Mouse (Mus musculus): ENCODE results near the gene Ddias. TPM values are rescaled to one million over a fixed set of nuclear protein-coding genes. Genes with fewer than 3 reads are reported as not detected.

The Ddias gene
- polyA plus RNA-seq, 1 experiment from 2014 or later, result 10.0 TPM

- Histone ChIP-seq H3K9me3 (replicated peaks; ENCODE audit: control insufficient read depth, low read length) (no peaks in the 10 kb centered on the region), H3K27ac (ENCODE audit: low read length) (peak overlapping the region; percentile 99), H3K9ac (ENCODE audit: low read depth, low read length) (peak overlapping the region; percentile 91), H3K4me1 (ENCODE audit: control insufficient read depth, low read depth, low read length) (peaks cover 28% of the 10 kb centered on the region), H3K27me3 (ENCODE audit: control insufficient read depth, insufficient read depth, low read depth, low read length) (no peaks in the 10 kb centered on the region), H3K4me2 (ENCODE audit: low read depth, low read length) (peak overlapping the region; percentile 95), H3K4me3 (ENCODE audit: low read depth, low read length) (peak overlapping the region; percentile 82), H3K36me3 (ENCODE audit: control insufficient read depth, insufficient read depth) (no peaks in the 10 kb centered on the region)
- peak; percentile 91 for ATAC-seq (ENCODE audit: low read depth)
- WGBS (ENCODE audit: insufficient replicate concordance), result 0% methylated on average over 29 of the region's 29 CpGs
These were observed 838 bp upstream of the Ddias start for GRCm38 (mm10) chr7:92874761-92875408.

GRCm38 (mm10) chr7:92871596-92871995 lies 2.5 kb downstream of the Ddias start:
- Histone ChIP-seq H3K9ac (ENCODE audit: low read depth, low read length) (no peak overlapping the region), H3K27ac (ENCODE audit: low read length) (no peak overlapping the region), H3K27me3 (ENCODE audit: control insufficient read depth, insufficient read depth, low read depth, low read length) (no peaks in the 10 kb centered on the region), H3K9me3 (replicated peaks; ENCODE audit: control insufficient read depth, low read length) (no peaks in the 10 kb centered on the region), H3K4me3 (ENCODE audit: low read depth, low read length) (no peak overlapping the region), H3K4me1 (ENCODE audit: control insufficient read depth, low read depth, low read length) (peaks cover 10% of the 10 kb centered on the region), H3K4me2 (ENCODE audit: low read depth, low read length) (no peak overlapping the region), H3K36me3 (ENCODE audit: control insufficient read depth, insufficient read depth) (no peaks in the 10 kb centered on the region)
- ATAC-seq (ENCODE audit: low read depth), result no peak
- WGBS (ENCODE audit: insufficient replicate concordance), result 57% methylated on average over 4 of the region's 4 CpGs

DNA sequence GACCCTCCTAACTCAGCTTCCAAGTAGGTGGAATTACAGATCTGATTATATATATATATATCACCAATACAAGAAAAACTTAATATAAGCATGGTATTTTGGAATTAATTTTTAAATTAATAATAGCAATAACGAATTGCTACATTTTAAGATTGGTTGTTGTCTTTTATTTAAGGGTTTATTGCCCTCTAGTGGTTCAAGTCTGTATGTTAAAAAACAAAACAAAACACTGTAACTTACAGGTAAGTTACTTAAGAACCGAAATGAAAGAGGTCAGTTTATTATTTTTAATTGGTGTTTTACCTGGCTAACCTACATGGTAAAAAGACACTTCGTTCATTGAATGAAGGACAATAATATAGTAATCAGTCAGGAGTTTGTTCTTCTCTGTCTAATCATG lies 3.9 kb downstream of the Ddias start:
- H3K9me3 ChIP-seq (replicated peaks; ENCODE audit: control insufficient read depth, low read length), result no peaks in the 10 kb centered on the region
- H3K36me3 ChIP-seq (ENCODE audit: control insufficient read depth, insufficient read depth), result peaks cover 2% of the 10 kb centered on the region; the same call in 1 of the 2 replicates
- WGBS (ENCODE audit: insufficient replicate concordance), result 66% methylated on average over 3 of the region's 3 CpGs
- no peak for ATAC-seq (ENCODE audit: low read depth)
- no peak overlapping the region for H3K9ac ChIP-seq (ENCODE audit: low read depth, low read length)
- no peak overlapping the region for H3K4me3 ChIP-seq (ENCODE audit: low read depth, low read length)
- peaks cover 6% of the 10 kb centered on the region for H3K4me1 ChIP-seq (ENCODE audit: control insufficient read depth, low read depth, low read length)
- H3K27me3 ChIP-seq (ENCODE audit: control insufficient read depth, insufficient read depth, low read depth, low read length), result no peaks in the 10 kb centered on the region
- no peak overlapping the region for H3K27ac ChIP-seq (ENCODE audit: low read length)
- no peak overlapping the region for H3K4me2 ChIP-seq (ENCODE audit: low read depth, low read length)

DNA sequence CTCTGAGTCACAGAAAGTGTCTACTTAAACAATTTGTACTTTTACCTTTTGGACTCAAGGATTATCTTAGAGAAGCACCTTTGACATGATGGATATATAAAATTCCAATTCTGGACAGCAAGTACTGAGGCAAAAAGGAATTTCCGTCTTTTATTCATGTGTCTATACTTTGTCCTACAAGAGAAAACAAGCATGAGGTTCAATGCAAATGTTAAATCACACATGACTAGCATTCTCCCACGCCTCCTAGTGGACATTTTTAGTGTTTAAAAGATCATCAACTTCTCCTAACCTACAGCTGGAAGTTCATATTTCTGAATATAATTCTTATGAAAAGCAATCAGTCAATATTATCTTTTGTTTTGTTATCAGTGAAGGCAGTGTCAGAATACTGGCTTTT lies 7.5 kb downstream of the Ddias start:
- no peaks in the 10 kb centered on the region for H3K27me3 ChIP-seq (ENCODE audit: control insufficient read depth, insufficient read depth, low read depth, low read length)
- H3K4me3 ChIP-seq (ENCODE audit: low read depth, low read length), result no peak overlapping the region
- peaks cover 5% of the 10 kb centered on the region; the same call in 1 of the 2 replicates for H3K36me3 ChIP-seq (ENCODE audit: control insufficient read depth, insufficient read depth)
- no peak overlapping the region for H3K27ac ChIP-seq (ENCODE audit: low read length)
- ATAC-seq (ENCODE audit: low read depth), result no peak
- H3K4me1 ChIP-seq (ENCODE audit: control insufficient read depth, low read depth, low read length), result no peaks in the 10 kb centered on the region
- WGBS (ENCODE audit: insufficient replicate concordance), result 30% methylated on average over 2 of the region's 2 CpGs
- H3K9me3 ChIP-seq (replicated peaks; ENCODE audit: control insufficient read depth, low read length), result no peaks in the 10 kb centered on the region
- H3K9ac ChIP-seq (ENCODE audit: low read depth, low read length), result no peak overlapping the region
- H3K4me2 ChIP-seq (ENCODE audit: low read depth, low read length), result no peak overlapping the region

DNA sequence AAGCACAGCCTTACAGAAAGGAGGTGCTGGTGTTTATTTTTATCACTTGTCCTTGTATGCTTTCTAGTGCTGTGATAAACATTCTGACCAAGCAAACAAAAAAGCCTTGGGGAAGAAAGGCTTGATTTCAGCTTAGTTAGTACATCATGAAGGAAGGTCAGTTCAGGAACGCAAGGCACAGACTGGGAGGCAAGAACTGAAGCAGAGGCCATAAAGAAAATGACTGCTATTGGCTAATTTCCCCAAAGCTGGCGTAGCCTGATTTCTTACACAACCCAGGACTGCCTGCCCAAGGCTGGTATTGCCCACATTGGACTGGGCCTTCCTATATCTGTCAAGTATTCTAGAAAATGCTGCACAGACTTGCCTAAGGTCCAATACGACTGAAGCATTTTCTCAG lies 25.8 kb downstream of the Ddias start:
- Histone ChIP-seq H3K9ac (ENCODE audit: low read depth, low read length) (no peak overlapping the region), H3K36me3 (ENCODE audit: control insufficient read depth, insufficient read depth) (no peaks in the 10 kb centered on the region), H3K27ac (ENCODE audit: low read length) (no peak overlapping the region), H3K9me3 (replicated peaks; ENCODE audit: control insufficient read depth, low read length) (no peaks in the 10 kb centered on the region), H3K27me3 (ENCODE audit: control insufficient read depth, insufficient read depth, low read depth, low read length) (no peaks in the 10 kb centered on the region), H3K4me3 (ENCODE audit: low read depth, low read length) (no peak overlapping the region), H3K4me2 (ENCODE audit: low read depth, low read length) (no peak overlapping the region), H3K4me1 (ENCODE audit: control insufficient read depth, low read depth, low read length) (no peaks in the 10 kb centered on the region)
- 69% methylated on average over 3 of the region's 3 CpGs for WGBS (ENCODE audit: insufficient replicate concordance)
- no peak for ATAC-seq (ENCODE audit: low read depth)

GRCm38 (mm10) chr7:92842254-92842653 lies 31.8 kb downstream of the Ddias start:
- Histone ChIP-seq H3K36me3 (ENCODE audit: control insufficient read depth, insufficient read depth) (no peaks in the 10 kb centered on the region), H3K9me3 (replicated peaks; ENCODE audit: control insufficient read depth, low read length) (no peaks in the 10 kb centered on the region), H3K4me3 (ENCODE audit: low read depth, low read length) (no peak overlapping the region), H3K27ac (ENCODE audit: low read length) (no peak overlapping the region), H3K4me1 (ENCODE audit: control insufficient read depth, low read depth, low read length) (no peaks in the 10 kb centered on the region), H3K4me2 (ENCODE audit: low read depth, low read length) (no peak overlapping the region), H3K9ac (ENCODE audit: low read depth, low read length) (no peak overlapping the region), H3K27me3 (ENCODE audit: control insufficient read depth, insufficient read depth, low read depth, low read length) (no peaks in the 10 kb centered on the region)
- WGBS (ENCODE audit: insufficient replicate concordance), result 54% methylated on average over 2 of the region's 2 CpGs
- no peak for ATAC-seq (ENCODE audit: low read depth)

DNA sequence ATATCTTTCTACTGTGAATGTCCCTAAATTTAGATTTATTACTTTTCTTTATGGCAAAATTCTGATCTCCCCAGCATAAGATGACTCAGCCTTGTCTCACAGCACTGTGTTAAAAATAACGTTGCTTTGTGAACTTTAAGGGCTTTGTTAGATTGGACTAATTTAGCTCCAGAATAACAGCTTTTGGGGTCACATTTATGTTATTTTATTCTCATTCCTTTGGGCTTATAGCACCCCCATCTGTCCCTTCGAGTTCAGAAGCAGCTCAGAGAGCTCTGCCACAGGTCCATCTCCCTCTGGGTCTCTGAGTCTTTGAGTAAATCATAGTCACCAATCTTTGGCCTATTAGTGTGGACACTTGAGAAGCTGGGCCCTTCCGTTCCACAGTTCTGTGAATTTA lies 36.1 kb downstream of the Ddias start:
- no peak overlapping the region for H3K4me2 ChIP-seq (ENCODE audit: low read depth, low read length)
- no peaks in the 10 kb centered on the region for H3K4me1 ChIP-seq (ENCODE audit: control insufficient read depth, low read depth, low read length)
- H3K4me3 ChIP-seq (ENCODE audit: low read depth, low read length), result no peak overlapping the region
- H3K27ac ChIP-seq (ENCODE audit: low read length), result no peak overlapping the region
- no peak overlapping the region for H3K9ac ChIP-seq (ENCODE audit: low read depth, low read length)
- H3K27me3 ChIP-seq (ENCODE audit: control insufficient read depth, insufficient read depth, low read depth, low read length), result no peaks in the 10 kb centered on the region
- H3K9me3 ChIP-seq (replicated peaks; ENCODE audit: control insufficient read depth, low read length), result no peaks in the 10 kb centered on the region
- no peak for ATAC-seq (ENCODE audit: low read depth)
- no peaks in the 10 kb centered on the region for H3K36me3 ChIP-seq (ENCODE audit: control insufficient read depth, insufficient read depth)
- WGBS (ENCODE audit: insufficient replicate concordance), result 51% methylated on average over 3 of the region's 3 CpGs

DNA sequence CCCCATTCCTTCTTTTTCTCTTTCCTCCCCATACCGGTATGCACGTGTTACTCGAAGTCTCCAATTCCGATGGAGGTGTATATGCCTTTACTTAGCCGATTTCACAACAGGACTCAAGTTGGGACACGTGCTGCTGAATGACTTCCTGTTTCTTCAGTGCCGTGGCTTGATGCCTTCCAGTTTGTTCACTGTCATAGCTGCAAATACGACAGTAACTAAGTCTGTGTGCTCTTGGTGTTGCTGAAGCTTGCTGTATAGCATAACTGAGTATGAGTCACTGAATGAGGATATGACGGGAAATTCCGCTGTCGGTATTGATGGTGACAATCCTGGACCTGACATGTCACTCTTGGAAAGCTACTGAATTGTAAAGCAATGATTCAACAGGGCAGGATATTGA lies 36.8 kb downstream of the Ddias start:
- no peak overlapping the region for H3K4me2 ChIP-seq (ENCODE audit: low read depth, low read length)
- H3K27me3 ChIP-seq (ENCODE audit: control insufficient read depth, insufficient read depth, low read depth, low read length), result no peaks in the 10 kb centered on the region
- no peaks in the 10 kb centered on the region for H3K4me1 ChIP-seq (ENCODE audit: control insufficient read depth, low read depth, low read length)
- WGBS (ENCODE audit: insufficient replicate concordance), result 51% methylated on average over 11 of the region's 11 CpGs
- H3K4me3 ChIP-seq (ENCODE audit: low read depth, low read length), result no peak overlapping the region
- H3K9me3 ChIP-seq (replicated peaks; ENCODE audit: control insufficient read depth, low read length), result no peaks in the 10 kb centered on the region
- H3K27ac ChIP-seq (ENCODE audit: low read length), result no peak overlapping the region
- no peaks in the 10 kb centered on the region for H3K36me3 ChIP-seq (ENCODE audit: control insufficient read depth, insufficient read depth)
- ATAC-seq (ENCODE audit: low read depth), result 0 out of 2 replicates have a peak, but pooled peaks have one; percentile 5
- H3K9ac ChIP-seq (ENCODE audit: low read depth, low read length), result no peak overlapping the region

GRCm38 (mm10) chr7:92836447-92836846 lies 37.6 kb downstream of the Ddias start:
- 60% methylated on average over 3 of the region's 3 CpGs for WGBS (ENCODE audit: insufficient replicate concordance)
- ATAC-seq (ENCODE audit: low read depth), result no peak
- Histone ChIP-seq H3K27ac (ENCODE audit: low read length) (no peak overlapping the region), H3K4me3 (ENCODE audit: low read depth, low read length) (no peak overlapping the region), H3K9ac (ENCODE audit: low read depth, low read length) (no peak overlapping the region), H3K9me3 (replicated peaks; ENCODE audit: control insufficient read depth, low read length) (no peaks in the 10 kb centered on the region), H3K27me3 (ENCODE audit: control insufficient read depth, insufficient read depth, low read depth, low read length) (no peaks in the 10 kb centered on the region), H3K36me3 (ENCODE audit: control insufficient read depth, insufficient read depth) (no peaks in the 10 kb centered on the region), H3K4me1 (ENCODE audit: control insufficient read depth, low read depth, low read length) (no peaks in the 10 kb centered on the region), H3K4me2 (ENCODE audit: low read depth, low read length) (no peak overlapping the region)
